Mouse (Mus musculus) A20 (cell line): ENCODE measurements at regions not wholly inside any gene's neighbourhood (a gene's known extent, or its start where the extent isn't known, plus 50 kb on each side); places are given as distances from the start of the nearest gene placed in this dataset.
A peak's percentile ranks its signal among the peaks of the same experiment; 100 is the strongest.

ENCODE experiments used
- DNase-seq: peaks from one replicate; pipeline ENCODE4 v3.0.0-alpha.2; 2011; ENCODE audit warnings: low read depth, low spot score

DNA sequence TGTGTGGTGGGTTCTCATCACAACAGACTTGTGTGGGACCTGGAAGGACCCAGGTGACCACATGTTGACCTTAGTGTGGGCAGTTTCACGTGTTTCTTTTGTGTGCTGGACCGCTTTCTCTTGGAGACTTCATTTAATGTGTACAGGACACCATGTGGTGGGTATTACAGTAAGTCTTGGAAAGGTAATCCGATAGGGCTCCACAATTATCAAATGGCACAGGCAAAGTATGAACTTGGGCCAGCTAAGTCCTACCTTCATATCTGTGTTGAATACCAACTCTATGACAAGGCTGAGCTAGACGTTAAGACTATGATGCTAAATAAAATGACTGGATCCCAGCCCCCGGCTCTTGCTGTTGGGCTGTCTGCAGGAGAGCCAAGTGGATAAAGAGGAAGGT is 173.5 kb downstream of the 1500009L16Rik start:
- DNase-seq = no peak

DNA sequence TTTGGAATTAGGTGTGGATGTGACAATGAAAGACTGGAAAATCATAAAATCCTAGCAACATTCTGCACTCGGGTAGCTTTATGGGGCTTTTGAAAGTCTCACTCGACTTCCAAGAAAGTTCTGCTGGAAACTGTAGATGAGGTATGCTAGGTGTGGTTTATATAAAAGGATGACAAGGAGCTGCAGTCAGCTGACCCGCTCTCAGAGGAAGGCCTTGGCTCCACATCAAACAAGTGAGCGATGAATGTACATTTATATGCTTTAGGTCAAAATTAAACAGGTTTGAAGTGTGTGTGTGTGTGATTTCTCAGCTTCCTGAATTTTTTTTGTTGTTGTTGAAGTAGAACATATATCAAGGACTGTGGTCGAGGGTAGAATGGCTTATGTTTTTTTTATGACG is 174.9 kb downstream of the 1500009L16Rik start:
- DNase-seq = no peak

DNA sequence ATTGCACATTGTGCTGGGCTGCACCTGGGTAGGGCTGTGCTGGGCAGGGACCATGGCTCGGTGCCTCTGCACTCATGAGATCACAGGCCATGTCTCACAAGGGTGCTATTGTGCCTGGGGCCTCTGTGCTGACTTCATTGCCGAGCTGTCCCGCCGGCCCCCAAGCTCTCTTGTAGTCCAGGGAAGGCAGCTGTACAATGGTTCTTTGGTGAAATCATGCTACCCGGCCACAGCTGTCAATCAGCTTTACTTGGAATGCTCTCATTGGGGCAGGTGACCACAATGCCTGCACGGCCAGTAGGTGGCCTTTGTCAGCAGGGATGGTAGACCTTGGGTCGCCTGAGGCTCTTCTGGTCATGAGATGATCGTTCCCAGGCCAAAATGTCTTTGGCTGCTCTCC is 184.1 kb downstream of the 1500009L16Rik start:
- DNase-seq = no peak

DNA sequence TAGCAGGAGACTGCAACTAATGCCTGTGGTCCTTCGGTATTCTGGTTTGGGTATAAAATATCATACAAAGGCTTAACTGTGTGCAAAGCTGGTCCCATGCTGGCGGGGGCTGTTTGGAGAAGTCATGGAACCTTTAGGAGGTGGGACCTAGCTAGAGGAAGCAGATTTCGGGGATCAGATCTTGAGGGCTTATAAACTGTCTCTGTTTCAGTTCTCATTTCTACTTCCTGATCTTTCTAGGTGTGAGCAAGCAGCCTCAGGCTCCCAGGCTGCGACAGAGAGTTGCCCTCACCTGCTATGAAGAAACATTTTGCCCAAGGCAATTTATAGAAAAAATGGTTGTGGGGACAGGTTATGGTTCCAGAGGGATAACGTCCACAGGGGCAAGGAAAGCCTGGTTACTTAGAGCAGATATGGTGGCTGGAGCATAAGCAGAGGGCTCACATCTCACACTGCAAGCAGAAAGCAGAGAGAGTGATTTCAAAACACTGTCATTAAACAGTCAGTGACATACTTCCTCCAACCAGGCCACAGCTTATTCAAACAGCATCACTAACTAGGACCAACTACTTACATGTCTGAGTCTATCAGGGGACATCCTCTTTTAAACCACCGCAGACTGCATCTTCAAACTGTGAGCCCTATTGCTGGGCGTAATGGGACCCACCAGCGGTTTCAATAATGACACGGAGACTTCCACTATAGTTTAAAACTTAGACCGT is 188.1 kb downstream of the 1500009L16Rik start:
- DNase-seq = peak; percentile 53

DNA sequence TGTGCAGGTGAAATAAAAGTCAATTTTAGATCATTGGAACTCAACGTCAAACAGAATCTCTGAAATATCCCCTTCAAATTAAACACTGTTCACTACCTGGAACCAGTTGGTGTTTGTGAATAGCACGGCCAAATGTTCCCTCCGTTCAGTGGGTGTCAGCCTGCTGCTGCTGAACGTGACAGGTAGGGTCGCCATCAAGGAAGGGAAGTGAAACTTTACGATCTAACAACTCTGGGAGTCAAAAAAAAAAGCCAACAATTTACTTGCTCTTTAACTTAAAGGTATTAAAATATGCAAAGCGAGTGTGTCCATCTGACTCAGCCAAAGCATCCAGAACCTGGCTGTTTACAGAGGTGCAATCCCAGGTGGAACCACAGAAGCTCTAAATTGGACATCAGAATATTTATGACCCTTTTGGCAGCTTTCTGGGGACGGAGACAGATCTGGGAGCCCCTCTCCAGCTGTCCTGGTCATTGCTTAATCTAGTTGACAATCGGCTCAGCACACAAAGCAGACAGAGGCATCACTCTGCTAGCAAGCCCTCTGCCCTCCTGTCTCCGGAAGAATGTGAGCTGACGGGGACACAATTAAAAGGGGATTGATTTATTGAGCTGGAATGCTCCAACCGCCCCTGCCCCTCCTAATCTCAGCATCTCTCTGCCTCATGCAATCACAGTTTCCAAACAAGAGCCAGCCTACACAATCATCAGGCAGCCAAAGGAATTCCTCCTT is 191.9 kb downstream of the 1500009L16Rik start:
- DNase-seq = peak; percentile 66

DNA sequence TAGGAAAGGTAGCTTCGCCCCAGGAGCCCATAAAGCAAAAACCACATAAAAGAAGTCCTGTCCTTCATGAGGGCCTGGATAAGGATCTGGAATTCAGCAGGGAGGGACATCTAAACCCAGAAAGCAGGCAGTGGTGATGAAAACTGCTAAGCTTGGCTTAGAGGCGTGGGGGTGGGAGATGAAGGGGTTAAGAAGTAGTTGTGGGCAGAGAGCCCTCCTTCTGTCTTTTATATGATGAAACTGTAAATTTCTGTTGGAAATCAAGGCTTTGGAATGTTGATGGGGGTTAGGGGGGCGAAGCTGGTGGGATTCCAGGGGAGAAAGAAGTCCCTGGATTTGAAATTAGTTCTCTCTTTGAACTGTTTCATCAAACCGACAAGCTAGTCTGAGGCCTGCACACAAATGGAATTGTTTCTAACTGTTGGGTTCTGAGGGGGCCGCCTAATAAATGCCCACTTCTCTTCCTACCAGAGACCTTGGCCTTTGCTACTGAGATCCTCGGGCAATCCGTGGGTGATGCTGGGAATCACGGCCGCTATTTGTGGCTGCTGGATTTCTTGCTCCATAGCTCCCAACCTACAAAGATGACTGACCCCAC is 192.6 kb downstream of the 1500009L16Rik start:
- DNase-seq = no peak

DNA sequence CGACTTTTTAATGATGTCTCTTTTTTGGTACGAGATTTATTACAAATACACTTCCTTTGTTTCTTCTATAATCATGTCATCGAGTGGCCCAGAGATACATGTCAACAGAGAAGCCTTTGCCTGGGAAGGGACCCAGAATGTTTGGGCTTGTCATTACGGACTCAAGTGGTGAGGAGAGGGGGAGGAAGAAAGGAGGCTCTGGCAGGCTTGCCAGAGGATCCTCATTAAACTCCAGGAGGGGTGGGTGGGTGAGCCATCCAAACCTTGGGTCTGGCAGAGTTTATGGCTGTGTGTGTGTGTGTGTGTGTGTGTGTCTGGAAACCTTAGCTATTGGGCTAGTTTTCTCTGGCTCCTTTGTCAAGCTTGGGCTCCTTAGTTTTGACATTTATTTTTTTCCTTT is 204.3 kb downstream of the 1500009L16Rik start:
- no peak for DNase-seq

DNA sequence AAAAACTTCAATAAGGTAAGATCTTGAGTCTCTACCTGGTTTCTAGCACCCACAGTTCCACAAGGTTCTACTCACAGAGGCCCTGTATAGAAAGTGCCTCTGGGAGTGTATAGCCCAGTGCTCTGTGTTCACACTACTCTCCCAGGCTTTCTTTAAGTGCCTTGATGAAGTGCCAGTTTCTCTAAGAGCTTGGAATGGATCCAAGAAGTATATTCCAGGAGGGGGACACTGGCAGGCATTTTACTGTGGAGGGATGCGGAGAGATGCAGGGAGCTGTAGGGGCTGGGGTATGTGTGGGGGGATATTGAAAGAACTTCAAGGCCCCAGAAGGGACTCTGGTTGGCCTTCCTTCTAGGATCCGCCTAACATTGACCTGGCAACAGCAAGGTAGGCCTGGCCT is 204.9 kb downstream of the 1500009L16Rik start:
- no peak for DNase-seq

DNA sequence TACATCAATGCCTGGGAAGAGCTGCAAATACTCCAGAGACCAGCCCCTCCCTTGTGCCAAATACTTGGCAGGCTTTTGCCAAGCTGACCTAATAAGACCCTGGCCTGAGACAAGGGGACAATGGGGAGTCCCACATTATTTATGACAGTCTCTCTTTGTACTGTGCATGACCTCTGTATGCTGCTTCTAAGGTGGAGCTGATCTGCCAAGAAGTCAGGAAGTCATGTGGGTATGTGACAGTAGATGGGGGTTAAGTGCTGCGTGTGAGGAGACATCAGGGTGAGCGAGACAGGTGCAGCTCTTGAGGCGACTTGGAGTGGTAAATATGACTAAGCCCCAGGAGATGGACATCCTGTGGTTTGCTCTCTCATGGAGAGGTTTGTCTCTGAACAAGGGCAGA is 209.1 kb downstream of the 1500009L16Rik start:
- no peak for DNase-seq

DNA sequence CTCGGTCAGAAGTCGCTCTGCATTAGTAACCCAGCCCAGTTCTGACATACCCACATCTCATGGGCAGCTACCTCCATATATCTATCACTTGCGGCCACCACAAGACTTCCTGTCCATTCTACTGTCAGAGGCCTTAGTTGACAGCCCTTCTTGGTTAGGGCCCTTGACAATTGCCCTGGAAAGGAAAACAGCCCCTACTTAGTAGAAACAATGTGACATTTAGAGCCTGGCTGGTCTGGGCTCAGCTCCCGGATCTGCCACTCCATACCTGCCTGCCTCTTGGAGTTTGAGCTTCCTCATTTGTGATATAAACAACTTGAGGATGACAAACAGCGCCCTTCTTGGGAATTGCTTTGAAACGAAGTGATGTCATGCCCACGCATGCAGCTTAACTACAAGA is 210.5 kb downstream of the 1500009L16Rik start:
- DNase-seq = no peak

DNA sequence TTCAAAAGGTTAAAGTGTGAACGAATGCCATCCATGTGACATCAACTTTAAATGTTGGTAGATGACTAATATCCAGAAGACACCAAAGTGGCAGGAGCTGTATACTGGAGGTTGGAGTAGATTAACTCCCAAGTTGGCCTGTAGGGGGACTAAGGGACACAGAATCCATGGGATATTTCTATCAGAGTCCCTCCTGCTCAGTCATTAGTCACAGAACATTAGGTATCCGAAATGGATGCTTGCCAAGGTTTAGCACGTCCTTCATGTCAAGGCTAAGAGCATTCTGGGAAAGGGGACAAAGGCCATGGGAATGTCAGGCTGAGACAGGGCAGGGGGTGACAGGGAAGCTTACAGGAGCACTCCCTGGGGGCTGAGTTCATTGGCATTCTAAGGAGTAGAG is 211.8 kb downstream of the 1500009L16Rik start:
- no peak for DNase-seq

DNA sequence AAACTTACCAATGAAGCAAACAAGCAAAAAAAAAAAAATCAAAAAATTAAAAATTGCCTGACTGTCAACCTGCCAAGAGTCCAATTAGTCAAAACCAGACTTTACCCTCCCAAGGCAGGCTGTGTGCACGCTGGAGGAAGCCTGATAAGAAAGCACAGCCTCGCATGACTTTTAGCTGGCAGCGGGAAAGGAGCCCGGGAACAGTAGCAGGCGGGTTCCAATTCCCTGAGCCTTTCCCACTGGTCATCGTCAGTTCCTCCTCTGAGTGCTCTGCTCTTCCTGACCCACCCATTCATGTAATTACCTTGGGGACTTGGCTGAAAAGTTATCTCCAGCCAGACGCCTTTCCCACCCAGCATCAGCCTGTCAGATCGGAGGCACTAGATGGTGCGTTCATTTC is 214.5 kb downstream of the 1500009L16Rik start:
- no peak for DNase-seq

DNA sequence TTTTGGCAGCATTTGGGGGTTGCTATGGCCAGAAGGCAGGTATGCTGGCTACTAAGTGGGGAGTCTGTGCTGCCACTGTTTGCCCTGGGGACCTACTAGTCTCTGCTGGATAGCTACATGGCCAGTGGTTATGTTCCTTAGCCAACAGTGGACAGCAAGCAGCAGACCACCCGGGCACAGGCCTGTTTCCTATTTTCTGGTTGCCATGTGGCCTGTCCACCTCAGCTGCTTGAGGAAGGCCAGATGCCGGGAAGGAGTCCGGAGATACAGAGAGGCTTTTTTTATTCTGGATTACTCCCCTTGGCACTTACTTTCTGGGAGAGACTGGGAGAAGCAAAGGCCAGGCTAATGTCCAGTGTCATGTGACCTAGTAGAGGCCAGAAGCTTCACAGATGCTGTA is 219.4 kb downstream of the 1500009L16Rik start:
- DNase-seq = no peak

DNA sequence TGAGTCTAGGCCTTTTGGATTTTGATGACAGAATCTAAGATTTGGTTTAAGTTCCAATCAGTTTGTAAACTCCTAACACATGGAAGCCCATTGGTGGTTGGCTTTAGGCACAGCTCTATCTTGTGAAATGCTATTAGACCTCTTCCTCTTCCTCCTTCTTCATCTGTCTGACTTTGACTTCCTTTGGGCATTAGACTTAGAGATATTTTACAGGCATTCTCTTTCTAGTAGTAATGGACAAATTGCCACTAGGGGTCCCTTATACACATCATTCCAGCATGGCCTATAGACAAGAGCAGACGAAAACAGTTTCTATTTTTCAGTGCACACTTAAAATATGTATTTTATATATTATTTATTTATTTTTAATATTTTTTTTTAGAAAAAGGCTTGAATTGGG is 221.5 kb downstream of the 1500009L16Rik start:
- no peak for DNase-seq

DNA sequence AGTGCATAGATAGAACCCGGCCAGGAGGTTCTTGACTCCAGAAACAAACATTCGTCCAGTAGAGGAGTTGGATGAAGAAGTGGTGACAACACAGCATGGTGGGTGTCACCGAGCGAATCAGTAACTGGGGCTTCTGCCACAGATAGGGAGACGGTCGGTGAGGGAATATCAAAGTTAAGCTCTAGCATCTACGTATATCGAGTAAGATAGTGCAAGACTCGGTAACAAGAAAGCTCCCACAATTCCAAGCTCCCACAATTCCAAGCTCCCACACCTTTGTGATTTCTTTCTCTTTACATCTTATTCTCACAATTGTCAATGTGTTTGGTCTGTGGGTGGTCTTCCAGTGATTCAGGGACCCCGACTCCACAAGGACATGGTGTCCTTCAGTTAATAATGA is 222.2 kb downstream of the 1500009L16Rik start:
- DNase-seq = no peak

DNA sequence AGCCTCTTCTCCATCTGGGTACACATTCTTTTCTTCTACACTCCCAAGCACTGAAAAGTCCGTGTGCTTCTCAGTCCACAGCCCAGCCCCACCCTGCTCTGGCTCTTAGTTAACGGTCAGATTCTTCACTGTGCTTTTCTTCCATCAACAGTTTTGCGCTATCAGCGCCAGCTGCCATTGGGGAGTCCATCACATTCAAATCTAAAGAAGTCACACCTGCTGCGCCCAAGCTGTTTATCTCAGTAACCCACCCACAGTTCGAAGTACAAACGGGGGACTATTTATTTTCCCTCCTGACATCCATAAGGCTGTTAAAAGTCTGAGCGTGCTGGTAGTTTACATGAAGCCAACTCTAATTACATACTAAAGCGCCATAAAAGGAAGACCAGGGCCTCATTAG is 222.8 kb downstream of the 1500009L16Rik start:
- DNase-seq = no peak

DNA sequence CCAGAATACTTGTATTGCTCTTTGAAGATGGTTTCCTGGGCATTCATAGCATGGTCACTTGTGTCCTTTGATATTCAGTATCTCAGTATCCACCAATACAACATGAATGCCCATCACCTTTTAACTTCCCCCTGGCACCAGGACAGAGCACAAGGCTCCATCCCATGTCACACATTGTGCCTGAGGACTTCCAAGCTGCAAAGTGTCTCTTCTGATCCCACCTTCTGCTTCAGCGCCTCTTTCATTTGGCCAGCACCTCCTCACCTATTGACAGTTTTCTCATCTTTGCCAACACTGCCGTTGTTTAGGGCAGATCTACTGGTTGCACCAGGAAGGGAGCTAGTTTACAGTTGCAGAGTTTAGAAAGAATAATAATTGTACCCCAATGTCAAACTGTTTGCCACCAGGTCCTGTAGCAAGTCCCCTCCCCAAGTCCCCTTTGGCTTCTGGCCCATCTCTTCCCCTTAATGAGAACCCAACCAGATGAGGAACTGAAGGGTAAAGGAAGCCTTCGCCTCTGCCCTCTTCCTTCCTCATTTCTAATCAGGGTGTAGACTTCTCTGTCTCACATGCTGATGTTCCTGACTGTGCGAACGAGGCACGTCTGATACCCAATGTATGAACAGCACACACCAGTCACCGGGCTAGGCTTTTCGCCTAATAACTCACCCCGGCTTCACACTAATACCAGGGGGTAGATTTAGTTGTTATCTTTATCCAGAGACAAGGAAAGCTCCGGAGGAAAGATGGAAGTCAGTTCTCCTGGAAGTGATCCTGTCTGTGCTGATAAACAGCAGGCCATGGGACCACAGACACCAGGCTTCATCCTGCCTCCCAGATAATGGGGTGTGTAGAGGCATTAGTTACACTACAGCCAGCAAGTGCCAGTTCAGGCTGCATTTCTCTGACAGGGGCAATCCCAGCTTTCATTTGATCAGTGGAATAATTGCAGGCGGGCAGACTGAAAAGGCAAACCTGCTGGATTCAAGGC is 223.8 kb downstream of the 1500009L16Rik start:
- DNase-seq = peak; percentile 54

DNA sequence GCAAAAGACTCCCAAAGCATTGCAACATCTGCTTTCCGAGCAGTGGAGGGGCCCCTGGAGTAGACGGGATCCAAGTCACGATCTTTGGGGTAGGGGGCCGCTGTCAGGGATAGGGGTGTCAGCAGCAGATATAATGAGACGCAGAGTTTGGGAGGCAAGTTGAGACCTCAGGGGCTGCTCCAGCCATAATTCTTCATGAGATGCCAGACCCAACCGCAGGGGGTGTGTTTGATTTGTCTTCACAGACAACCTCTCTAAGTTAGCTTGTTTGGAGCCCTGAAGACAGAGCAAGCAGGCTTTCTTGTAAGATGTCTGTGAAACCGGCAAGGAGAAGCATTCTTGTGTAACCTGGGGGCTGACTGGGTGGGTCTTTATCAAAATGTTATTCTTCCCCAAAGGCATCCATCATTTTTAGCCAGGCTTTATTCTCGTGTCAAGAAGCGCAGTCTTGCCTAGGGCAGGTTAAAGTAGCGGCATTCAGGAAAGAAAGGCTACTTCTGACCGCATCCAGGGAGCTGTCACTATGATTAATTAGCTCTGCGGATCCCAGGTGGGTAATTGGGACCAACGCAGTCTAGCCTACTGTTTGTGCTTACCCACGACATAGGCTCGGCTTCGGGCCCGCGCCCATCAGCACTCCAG is 234.6 kb downstream of the 1500009L16Rik start:
- no peak for DNase-seq

DNA sequence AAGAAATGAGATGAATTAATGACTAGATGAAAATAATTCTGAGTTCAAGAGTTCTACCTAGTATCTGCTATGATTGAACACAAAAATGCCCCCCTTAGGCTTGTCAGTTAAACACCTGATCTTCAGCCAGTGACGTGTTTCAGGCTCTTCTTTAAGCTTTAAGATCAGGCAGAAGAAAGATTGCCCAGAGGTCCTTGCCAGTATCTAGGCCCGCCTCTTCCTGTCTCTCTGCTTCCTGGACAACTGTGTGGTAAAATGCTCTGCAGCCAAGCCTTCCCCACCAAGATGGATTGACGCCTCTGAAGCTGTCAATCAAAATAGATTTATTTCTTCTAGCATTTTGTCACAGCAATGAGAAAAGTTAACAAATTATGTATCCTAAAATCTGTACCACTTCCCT is 235.7 kb downstream of the 1500009L16Rik start:
- peak; percentile 5 for DNase-seq

DNA sequence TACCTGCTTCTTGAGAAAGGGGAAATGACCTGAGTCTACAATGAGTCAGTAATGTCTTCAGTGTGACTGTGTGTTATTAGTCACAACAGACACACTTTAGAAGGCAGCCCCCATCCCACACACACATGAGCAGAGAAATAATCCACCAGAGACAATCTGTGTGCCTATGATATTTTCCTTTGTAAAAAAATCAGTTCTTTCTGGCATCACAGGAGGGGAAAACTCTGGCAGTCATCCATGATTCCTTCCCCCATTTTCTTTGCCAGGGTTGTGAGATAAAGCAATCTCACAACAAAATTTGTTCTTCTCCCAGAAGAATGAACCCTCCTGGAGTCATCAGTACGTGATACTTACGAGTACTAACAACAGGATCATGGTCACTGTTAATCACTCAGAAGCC is 236.2 kb downstream of the 1500009L16Rik start:
- DNase-seq = no peak

DNA sequence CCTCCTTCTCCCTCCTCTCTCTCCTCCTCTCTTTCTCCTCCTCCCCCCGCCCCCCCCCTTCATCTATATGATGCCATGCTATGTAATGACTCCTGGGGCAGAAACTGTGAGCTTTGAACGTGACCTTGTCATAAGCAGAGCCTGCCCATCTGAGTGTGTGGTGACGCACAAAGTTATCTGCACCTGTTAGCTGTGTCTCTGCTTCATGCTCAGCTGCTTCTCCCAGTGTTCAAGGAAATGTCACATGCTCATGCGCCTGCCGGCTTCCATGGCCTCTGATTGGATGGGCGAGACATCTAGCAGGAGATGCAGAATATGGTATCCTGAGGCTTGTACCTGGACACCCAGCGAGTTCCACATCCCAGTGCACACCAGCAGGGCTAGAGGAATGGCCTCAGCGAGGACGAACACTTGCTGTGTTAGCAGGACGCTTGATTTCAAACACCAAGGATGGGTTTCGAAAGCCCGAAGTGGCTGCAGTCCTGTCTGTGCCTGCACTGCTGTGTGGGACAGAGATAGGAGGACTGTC is 240.6 kb downstream of the 1500009L16Rik start:
- DNase-seq = no peak
